Mouse (Mus musculus): Measurements from ENCODE around the gene Fermt3.

- TF ChIP-seq CTCF (IDR thresholded peaks at IDR 0.05; ENCODE audit: borderline replicate concordance, extremely low read depth, insufficient read depth, insufficient read length) (no peak), POLR2A (IDR thresholded peaks at IDR 0.05; ENCODE audit: borderline replicate concordance, extremely low read depth, insufficient read depth, insufficient read length, poor library complexity, severe bottlenecking) (no peak)
Observed at GRCm38 (mm10) chr19:6949951-6950350, 69.3 kb downstream of the Fermt3 start.
